Mouse (Mus musculus) right cerebral cortex, postnatal 4 days (tissue): Measurements from ENCODE around the gene 1700025B11Rik.
"Not testable (repeated sequence)": the region's sequence is repeated elsewhere in the genome, so short reads cannot be mapped to it uniquely, and the experiment has no call there.

Source experiments
- DNase-seq: peaks from one replicate; pipeline ENCODE4 v3.0.0-alpha.2; 2022

Gene 1700025B11Rik

DNA sequence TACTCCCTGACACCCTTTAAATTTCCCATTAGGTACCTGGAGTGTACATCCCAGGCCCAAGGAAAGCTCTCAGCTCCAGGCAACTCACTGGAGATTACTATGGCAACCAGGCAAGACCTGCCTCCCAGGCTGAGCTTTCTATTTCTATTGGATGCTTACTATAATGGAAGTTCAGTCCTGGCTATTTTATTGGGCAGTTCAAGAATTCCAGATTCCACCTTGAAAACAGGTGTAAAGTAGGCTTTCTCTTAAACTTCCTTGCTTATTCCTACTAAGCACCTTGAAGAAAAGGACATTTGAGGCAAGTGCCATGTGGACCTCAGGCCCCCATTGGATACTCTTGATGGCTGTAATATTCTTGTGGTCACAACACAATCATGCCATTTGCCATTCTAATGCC lies at the start of gene 1700025B11Rik:
Gene 1700025B11Rik, minus strand, starts transcription at position 101 of the 400 bp plus-strand sequence.
- no peak for DNase-seq

- DNase-seq, result no peak
Measured at GRCm38 (mm10) chr15:77606069-77606468, 44.4 kb upstream of the 1700025B11Rik start.

GRCm38 (mm10) chr15:77598958-77599357 lies 37.3 kb upstream of the 1700025B11Rik start, which contains the start of gene Gm36245:
TSS of gene Gm36245 (plus strand) at chr15:77599258.
- DNase-seq, result no peak

- DNase-seq, result no peak
Measured at GRCm38 (mm10) chr15:77598429-77598828, 36.7 kb upstream of the 1700025B11Rik start.

- no peak for DNase-seq
Measured at GRCm38 (mm10) chr15:77595961-77596360, 34.3 kb upstream of the 1700025B11Rik start, which contains the start of gene Apol10b. TSS of gene Apol10b (minus strand) at chr15:77596125.

DNA sequence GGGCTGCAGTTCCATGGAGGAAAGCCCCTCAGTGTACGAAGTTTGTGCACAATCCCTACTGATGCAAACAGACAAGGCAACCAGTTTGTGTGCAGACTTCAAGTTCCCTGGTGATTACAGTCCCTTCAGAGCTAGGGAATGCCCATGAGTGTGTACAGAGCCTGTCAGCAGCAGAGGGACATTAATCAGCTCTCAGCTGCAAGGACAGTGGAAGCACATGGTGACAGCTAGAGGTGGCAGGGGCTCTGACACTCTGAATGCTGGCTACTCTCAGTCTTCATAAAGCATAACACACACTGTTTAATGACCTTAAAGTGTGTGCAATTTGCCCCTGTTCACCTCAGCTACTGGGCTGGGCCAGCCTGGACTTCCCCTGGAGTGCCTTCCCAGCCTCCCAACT lies 31.9 kb upstream of the 1700025B11Rik start:
- no peak for DNase-seq

- no peak for DNase-seq
Measured at GRCm38 (mm10) chr15:77590881-77591280, 29.2 kb upstream of the 1700025B11Rik start.

GRCm38 (mm10) chr15:77588981-77589380 lies 27.3 kb upstream of the 1700025B11Rik start:
- no peak for DNase-seq

DNA sequence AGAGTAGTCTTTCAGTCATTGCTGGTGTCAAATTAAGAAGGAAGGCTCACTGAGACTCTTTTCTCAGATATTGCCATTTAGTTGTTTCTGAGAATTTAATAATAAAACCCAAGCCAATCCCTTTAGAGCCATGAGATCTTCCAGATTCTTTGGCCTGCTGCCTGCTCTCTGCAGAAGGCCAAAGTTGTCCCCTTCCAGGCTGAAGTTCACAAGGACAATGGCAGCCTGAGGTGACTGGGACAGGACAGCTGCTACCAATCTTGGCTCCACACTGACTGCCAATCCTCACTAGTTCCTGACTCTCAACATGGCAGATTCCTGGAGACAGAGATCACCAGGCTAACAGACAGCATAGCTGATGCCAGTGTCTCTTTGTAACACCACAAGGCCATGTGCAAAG lies 25.3 kb upstream of the 1700025B11Rik start:
- DNase-seq, result no peak

- no peak for DNase-seq
Measured at GRCm38 (mm10) chr15:77581681-77582080, 20.0 kb upstream of the 1700025B11Rik start.

GRCm38 (mm10) chr15:77579311-77579710 lies 17.6 kb upstream of the 1700025B11Rik start:
- DNase-seq, result no peak

GRCm38 (mm10) chr15:77578801-77579200 lies 17.1 kb upstream of the 1700025B11Rik start:
- DNase-seq, result no peak

- DNase-seq, result no peak
Measured at GRCm38 (mm10) chr15:77563219-77563618, 1.5 kb upstream of the 1700025B11Rik start.

DNA sequence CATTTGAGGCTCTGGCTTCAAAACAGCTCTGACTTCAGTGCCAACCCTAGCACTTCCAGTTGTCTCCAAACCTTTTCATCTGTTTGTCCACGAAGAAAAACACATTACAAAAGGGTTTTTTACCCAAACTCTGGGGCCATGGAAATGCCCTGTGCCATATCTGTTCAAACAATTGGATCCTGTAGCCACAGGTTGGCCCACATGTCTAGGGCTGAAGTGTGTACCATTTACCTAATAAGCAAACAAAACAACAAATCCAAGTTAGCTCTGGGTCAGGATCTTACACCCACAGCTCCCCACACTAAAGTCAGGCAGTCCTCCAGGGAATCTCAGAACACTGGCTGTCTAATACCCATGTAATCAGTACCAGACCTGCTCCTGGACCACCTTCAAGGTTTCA lies 22.5 kb downstream of the 1700025B11Rik start:
- not testable (repeated sequence) for DNase-seq

- no peak for DNase-seq
Measured at GRCm38 (mm10) chr15:77533216-77533615, 28.5 kb downstream of the 1700025B11Rik start, which contains the start of gene Apol7c. TSS of gene Apol7c (minus strand) at chr15:77533316.

- DNase-seq, result peak; percentile 61
Measured at GRCm38 (mm10) chr15:77523186-77523843, 38.4 kb downstream of the 1700025B11Rik start.

GRCm38 (mm10) chr15:77520596-77520995 lies 41.1 kb downstream of the 1700025B11Rik start:
- not testable (repeated sequence) for DNase-seq
